Mouse (Mus musculus) thymus, adult 2 months (tissue): ENCODE results near the gene Olfr718-ps1.

Source experiments
- CTCF ChIP-seq: fragments of 200-500 bp; IDR thresholded peaks from 2 replicates; pipeline ENCODE4 v1.5.1; 2012; ENCODE audit warnings: mild to moderate bottlenecking, control low read depth, low read length, moderate library complexity, borderline replicate concordance; ENCODE audit not compliant: control insufficient read depth, poor library complexity, insufficient read depth; ENCODE audit errors: extremely low read depth
- POLR2A ChIP-seq: fragments of 200-500 bp; IDR thresholded peaks from 2 replicates; pipeline ENCODE4 v1.6.1; 2012; ENCODE audit warnings: mild to moderate bottlenecking, low read length, control low read depth, moderate library complexity; ENCODE audit not compliant: control insufficient read depth, poor library complexity, insufficient read depth; ENCODE audit errors: extremely low read depth

- TF ChIP-seq CTCF: no peak
- TF ChIP-seq POLR2A: no peak
Measured at GRCm38 (mm10) chr5:143132935-143133514, 14.4 kb downstream of the Olfr718-ps1 start.
